Mouse (Mus musculus) spleen, adult 12 weeks (tissue): ENCODE data around the gene Vav3.

Source experiments
- DNase-seq: peaks from one replicate; pipeline ENCODE4 v3.0.0; 2022; ENCODE audit warnings: low spot score

Vav3 gene

DNA sequence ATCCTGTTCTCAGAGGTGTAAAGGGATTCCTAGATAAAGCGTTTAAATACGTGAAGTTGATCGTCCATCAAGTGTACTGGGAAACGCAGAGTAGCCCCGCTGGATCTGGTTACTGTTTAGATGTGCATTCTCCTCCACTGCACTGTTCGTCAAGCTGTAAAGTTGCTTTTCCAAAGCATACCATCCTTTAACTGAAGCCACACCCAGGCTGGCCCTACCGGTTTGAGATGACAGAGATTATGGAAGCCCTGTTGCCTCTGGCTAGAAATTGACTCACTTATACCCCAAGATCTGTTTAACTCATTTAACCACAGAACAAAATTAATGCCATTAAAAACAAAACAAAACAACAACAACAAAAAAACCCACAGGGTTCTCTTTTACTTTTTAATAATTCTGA is 238.5 kb downstream of the Vav3 start:
- DNase-seq: no peak

DNA sequence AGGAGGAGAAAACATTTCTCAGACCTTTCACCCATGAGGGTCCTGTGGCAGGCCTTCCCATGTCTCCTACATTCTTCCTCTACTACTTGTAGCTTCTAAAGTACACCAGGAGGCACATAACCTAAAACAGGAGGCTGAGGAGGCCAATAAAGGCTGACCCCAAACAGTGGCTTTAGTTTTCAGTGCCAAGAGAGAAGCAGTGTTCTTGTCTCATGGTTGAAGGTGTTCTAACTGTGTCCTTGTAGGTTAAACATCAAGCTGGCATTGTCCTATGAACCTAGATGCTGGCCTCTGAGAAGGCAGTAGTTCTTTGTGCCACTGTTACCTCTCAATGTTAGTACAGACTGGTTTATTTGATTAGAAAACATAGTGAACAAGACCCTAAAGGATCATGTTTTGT is 245.5 kb downstream of the Vav3 start:
- DNase-seq: no peak

DNA sequence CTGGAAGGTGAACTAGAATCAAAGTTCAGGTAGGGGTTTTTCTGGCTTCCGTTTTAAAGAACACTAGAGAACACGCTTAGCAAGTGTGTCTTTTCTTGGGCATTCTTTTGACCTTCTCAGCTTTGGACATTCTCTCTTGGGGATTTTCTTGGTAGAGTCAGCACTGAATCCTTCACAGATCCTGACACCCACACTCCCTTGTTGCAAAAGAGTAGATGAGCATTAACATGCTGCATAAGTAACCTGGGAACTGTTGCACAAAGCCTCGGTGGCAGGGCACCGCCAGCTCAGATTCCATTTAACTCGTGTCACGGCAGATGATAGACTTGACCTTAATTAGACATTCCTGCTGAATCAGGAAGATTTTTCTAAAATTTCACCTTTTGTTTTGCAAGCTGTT is 252.5 kb downstream of the Vav3 start:
- no peak for DNase-seq

DNA sequence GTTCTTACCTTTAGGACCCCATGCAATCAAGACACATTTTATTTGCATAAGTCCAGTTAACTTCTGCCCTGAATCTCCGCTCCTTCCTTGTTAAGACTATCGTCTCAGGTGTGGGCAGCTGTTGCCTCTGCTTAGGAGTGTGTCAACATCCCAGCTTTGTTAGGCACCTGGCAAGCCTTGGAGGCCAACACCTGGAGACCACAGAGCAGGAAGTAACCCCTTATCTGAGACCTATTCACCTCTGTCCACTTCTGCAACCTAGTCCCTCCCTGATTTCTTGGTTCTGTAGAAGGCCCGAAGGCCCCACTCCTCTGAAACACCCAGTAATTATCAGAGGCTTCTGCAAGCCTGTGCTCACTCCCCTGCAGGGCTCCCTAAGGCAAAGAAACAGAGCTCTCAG is 255.6 kb downstream of the Vav3 start:
- no peak for DNase-seq

DNA sequence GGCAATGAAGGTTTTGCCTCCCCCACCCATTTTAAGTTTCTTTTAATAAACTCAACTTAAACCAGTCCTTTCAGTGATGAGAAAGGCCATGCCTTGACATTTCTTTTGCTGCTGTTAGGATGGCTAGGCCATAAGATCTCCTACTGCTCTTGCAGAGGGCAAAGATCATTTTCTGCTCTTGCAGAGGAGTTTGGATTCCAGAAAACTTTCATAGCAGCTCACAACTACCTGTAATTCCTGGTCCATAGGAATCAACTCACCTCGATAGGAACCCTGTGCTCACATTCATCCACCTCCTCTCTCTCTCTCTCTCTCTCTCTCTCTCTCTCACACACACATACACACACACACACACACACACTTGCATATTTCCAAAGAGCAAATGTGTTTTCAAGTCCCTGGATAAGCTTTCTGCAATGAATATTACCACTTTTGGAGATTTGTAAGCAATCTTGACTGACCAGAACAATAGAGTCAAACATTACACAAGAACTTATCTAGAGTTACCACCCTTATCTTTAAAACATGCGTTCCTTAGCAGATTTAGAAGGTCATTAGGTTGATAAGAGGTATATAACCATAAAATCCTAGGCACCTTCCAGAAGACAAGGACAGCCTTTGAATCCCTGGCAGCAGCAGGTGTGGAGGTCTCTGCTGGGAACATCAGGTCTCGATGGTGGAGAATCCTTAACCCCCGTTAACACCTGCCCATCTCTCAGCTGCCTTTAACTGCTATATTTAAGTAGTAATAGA is 260.4 kb downstream of the Vav3 start:
- DNase-seq: no peak

DNA sequence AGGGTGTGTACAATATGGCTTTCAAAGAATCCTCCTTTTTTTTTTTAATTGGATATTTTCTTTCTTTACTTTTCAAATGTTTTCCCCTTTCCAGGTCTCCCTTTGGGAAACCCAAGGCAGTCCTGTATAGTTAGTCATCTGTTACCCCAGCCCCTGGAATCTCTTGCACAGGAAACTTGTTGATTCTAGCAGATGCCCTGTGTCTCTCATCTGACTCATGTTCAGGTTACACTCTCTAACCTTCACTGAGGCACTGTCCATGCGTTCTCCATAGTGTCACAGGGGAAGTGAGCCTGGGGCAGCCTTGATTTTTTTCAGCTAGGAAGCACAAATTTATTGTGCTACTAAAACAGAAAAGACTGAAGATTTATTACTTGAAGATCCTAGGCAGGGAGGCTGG is 262.3 kb downstream of the Vav3 start:
- DNase-seq: no peak

DNA sequence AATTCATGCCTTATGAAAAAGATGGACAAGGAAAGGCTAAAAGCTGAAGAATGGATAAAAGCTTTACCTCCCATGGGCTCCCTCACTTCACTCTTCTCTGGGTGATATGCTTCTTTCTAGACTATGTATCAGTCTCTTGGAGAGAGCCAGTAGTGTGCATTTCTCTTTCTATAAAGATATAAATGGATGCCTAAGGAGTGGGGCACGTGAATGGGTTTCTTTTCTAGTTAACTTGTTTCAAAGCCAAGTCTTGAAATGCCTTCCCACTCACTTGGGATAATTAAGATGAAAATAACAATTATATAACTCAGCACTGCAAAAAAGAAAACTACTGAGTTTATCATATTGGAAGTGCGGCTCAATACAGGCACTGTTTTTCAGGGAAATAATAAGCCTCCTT is 265.7 kb downstream of the Vav3 start:
- no peak for DNase-seq

DNA sequence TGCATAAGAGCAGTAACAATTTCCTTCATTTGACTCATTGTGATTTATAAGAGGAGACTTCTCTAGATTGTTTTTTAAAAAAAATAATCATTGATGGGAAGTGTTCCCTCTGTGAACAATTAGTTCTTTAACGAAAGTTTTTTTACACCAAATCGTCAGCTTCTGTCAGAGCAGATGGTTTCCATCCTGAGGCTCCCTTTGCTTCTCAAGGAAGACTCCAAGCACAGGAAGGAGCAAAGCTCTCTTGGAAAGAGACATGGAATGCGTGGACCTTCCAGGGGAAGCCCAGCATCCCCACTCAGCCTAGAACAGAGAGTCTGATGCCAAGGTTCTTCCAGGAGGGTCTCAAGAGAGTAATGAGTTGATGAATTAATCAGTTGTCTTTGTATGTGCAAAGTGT is 281.3 kb downstream of the Vav3 start:
- no peak for DNase-seq

DNA sequence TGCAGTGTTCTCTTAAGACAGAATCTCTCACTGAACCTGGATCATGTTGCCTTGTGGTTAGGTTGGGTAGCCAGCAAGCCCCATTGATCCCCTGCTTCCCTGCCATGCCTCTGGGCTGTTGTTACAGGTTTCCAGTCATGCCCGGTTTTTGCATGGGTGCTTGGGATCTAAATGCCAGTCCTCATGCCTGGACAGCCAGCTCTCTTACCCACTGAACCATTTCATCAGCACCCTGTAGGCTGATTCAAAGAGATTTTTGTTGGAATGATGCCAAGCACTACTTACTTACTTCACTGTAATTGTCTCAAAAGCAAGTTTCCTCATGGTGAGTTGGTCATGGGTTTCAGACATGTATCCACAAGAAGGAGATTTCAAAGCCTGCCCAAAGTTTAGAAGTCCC is 281.9 kb downstream of the Vav3 start:
- DNase-seq: no peak

DNA sequence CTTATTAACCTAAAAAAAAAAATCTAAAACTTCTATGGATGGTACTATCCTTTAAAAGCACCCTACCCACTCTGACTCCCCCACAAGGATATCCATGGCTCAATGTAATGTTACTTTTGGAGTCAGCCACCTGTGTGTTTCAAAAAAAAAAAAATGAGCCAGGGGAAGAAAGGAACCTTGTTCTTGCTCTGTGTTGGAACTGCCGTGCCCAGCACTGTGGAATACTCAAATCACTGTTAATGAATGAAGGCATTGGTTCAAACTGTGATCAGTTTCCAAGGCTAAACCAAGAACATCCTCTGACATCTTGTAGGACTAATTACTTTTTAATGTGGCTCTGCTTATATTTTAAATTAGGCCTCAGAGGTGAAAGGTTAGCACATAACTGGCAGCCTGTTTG is 282.4 kb downstream of the Vav3 start:
- no peak for DNase-seq

DNA sequence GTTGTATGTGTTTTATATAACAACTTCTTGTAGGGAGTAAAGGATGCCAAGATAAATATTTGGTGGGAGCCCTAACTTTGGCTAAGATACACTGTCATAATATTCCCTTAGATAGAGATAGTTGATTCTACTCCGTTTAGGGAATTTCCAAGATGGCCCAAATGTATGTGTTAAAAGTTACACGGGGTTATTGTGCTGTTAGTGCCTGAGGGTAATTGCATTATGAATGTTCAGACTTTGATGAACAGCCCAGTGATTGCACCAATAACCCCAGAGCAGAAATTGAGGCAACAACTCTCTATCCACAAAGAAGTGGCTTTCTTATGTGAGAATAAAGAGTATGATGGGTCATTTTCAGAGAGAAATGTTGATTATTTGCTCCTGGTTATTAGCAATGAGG is 283.3 kb downstream of the Vav3 start:
- no peak for DNase-seq

DNA sequence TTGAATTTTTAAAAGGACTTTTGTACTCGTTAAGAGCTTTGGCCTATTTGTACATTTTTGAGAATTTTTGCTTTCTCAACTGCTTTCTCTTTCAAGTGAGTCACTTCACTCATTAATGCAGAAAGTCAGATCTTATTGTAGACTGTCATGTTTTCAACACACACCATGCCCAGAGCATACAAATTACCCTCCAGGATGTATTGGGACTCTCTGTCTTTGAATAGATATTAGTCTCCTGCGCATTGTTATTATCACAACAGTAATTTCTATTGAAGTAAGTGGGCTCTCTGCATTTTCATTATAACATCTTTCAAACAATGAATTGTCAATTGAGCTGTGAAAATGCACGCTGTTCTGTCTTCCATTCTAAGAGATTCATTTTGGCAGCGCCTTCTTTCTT is 295.6 kb downstream of the Vav3 start:
- DNase-seq: no peak

DNA sequence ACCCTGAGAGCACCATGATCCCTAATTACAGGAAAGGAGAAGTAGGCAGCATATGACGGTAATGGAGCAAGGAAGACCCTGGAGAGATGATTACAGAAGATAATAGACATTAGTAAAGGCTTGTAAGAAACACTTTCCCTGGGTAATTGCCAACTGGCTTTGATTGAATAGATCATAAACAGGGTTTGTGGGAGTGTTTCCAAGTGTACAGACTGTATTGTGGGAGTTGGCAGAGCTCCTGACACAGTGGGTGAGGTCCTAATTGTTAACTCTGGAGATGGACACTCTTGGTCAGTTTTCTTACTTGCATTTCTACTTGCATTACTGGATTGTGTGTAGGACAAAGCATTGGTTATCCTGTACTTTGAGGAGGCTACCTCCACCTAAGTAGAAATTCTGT is 298.9 kb downstream of the Vav3 start:
- DNase-seq: no peak

DNA sequence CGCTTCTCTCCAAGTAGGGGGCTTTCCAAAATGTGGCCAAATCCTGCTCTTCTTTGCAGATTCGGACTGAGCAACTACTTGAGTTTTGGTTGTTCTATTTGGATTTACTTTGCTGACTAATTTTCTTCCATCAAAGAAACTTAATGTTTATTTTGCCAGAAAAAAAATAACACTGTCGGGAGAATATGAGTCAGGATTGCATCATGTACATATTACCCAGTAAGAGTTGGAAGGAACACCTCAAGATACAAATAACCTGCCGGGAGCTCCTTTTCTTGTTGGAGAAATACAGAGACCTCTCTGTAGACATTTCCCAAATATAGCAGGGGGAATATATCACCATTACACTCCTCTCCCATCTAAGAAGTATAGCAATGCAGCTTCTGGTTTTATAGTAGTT is 300.3 kb downstream of the Vav3 start:
- DNase-seq: no peak

DNA sequence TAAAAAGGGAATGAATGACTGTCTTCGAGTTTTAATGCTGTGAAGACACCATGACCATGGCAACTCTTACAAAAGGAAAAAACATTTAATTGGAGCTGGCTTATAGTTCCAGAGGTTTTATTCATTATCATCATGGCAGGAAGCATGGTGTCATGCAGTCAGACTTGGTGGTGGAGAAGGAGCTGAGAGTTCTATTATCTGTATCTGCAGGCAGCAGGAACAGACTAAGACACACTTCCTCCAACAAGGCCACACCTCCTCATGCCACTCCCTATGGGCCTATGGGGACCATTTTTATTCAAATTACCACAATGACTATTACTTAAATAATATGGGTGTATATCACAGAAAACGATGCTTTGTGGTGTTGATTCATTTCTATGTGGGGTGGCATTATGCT is 307.8 kb downstream of the Vav3 start:
- DNase-seq: no peak

DNA sequence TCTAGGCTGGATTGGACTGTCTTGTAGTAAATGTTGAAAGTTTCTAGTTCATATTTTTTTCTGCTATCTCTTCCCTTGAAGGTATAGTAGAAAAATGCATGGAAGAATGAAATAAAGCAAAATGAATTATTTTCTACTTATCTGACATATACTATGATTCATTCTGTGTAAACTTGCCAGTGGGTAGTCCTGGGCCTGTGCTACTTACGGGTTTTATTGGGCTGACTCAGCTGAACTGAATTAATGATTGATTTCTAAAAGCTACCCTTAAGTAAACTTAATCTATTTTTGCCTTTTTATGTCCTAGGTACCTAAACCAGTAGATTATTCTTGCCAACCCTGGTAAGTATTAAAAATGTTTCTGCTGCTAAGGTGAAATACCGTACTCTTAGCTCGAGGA is 311.0 kb downstream of the Vav3 start:
- no peak for DNase-seq

DNA sequence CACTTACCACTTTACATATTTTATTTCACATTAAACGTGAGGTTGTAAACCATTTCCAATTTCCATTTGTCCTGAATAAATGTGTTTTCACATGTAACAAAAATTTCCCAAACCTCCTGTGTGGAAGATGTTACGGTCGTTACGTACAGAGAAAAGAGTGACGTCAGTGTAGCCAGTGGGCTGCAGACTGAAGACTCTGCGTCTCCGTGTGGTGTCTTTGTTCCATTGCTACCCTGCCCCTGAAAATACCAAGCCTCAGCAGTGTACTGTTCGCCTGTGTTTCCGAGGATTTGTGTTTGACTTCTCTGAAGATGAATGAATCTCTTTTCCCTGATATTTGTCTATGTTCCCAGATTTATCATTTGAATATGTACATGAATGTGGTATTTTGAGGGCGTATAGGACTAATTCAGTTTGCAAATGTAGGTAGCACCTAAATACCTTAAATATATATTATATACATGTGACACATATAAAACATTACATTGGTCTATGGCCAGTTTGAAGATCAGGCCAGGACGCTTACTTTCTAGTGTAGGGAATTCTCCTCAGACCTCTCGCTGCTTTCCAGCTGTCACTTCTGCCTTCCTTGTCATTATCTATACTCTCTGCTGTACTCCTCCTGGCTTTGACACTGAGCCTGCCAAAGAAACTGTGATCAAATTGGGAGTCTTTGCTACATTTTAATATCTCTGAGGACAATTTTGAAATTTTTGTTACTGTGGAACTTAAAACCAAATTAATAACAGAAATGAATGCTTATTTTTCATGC is 312.6 kb downstream of the Vav3 start:
- no peak for DNase-seq

DNA sequence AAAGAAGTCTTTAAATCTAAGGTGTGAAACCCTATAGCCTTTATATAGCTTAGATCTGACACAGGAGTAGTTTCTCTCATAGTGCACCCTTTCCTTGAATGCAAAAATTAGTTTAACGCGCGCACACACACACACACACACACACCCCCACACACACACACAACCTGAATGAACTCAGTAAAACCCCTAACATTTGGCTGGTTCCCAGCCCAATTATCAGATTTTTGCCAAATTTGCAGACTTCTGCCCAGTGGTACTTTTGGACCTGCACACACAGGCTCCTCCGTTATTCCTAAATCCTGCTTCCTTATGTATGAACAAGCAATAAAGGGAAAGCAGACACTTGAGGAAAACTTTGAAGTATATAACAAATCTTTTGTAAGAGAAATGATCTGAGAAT is 313.9 kb downstream of the Vav3 start:
- DNase-seq: no peak

DNA sequence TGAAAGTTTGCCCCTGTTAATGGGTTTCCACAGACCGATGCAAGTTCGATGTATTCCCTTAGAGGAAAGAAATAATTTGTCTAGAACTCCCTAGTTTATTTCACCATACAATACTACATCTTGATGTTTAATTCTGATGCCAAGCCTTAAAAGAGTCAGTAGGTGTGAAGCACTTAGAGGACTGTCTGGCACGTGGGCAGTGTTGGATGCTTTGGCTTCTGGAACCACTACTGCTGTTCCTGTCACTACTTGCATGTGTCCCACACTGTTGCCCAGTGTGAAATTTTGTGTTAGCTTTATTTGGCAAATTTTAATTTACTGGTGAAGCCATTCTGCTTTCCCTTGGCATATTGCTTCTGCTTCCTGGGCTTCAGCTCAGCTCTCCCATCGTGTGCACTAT is 331.3 kb downstream of the Vav3 start:
- DNase-seq: no peak

DNA sequence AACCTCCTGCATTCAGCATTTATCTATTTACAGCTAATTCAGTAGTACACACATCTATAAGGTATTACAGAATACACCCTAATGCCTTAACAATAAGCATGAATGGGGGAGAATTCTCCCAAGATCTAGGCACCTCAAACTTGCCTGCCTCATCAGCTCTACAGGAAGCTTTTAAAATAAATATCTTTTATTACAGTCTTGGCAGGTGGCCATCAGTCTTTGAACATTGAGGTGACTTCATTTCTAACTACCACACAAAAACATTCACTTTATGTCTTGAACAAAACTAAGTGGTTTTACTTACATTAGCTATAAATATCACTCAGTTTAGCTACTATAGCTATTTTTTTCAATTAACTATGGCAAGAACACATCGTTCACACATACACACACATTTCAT is 332.5 kb downstream of the Vav3 start:
- no peak for DNase-seq

DNA sequence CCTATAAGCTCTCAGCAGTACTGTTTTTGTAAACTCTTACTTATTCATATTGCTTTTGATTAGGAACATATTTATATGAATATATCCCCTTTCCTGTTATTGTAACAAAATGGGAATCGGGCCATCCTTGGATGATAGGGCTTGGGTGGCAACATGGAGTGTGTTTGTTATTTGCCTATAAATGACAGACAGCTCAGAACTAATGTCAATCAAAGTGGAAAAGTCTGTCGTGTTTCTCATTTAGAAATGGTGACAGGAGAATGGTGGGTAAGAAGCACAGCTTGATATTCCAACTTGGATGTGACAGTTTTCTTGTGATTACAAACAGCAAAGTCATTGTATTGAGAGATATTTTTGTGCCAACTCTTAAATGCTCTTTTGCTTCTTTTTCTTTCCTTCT is 339.8 kb downstream of the Vav3 start:
- no peak for DNase-seq

DNA sequence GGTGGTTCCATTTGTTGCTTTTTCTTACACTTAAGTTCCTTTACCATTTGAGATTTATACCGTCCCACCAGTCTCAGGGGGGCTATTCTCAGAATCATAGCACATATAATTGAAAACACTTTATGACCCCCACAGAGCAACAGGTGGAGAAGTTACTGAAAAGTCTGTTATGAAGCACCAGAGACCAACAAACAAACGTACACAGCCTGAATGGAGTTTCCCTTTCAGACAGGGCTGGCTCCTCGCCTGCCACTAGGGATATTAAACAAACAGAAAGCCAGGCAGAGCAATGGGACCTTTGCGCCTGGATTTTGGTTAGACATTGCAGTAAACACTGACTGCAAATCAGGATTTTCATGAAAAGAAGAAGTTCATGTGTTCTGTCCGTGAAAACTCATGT is 341.4 kb downstream of the Vav3 start:
- DNase-seq: no peak

DNA sequence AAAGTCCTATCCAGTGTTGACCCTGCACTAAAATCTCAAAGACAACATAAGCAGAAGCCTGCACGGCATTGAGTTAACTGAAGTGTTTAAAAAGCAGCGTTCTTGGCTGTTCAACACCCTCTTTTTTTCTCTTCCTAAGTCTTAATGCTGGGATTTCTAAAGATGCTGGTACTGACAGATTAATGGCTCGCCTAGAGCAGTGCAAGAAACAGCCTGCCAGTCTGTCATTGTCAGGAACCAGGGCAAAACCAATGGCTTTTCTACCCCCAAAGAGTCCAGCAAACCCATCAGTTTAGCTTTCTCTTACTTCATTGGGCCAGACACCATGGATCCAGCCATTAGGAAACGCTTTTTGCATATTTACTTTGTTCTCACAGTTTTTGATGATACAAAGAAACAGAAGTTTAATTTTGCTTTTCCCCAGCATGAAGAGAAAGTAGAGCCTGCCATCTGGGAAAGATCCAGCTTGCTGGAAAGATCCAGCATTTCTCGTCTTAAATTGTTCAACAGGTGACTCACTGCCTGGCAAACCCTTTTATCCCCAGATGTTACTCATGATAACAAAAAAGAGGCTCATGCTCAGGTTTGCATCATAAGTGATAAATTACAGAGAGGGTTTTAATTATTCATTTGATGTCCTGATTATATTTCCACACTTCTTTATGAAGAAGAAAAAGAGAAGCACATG is 343.3 kb downstream of the Vav3 start:
- DNase-seq: no peak
